Mouse (Mus musculus) mature B cell (primary cell): ENCODE measurements around the gene Vwc2.

Experiments
- in situ Hi-C: fragments of 300-500 bp; cut with MboI; formaldehyde crosslinking; loops from 2 replicates; pipeline ENCODE4 v1.14.3; 2019

Gene Vwc2

DNA sequence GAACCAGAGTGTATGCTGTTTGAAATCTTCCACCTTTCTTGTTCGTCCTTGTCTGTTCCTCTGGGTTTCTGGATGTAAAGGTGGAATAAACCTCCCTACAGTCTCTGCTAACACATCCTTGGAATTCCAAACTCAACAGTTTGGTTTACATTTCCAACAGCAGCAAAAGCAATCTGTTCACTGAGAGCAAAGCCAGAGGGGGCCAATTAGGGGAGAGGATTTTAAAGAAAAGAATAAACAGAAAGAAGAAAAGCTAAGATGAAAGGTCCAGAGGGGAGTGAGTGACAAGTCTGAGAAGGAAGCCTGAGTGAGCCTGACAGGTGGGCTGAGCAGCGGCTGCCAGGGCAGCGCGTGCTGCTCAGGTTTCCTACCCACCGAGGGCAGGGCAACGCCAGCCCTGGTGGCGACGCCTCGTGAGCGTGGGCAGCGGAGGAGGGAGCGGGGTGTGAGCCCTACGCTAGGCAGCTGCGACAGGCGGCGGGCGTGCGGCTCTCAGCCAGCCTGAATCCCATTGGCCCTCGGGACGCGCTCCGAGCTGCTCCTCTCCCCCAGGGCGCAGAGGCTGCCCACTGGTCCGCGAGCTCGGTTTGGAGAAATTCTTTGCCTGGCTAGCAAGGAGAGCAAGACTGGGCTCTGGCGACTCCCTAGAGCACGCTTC, at the start of gene Vwc2:
Vwc2 (plus strand) TSS at position 648 of the 658 bp plus-strand sequence.
- in situ Hi-C loops: no loop called here

DNA sequence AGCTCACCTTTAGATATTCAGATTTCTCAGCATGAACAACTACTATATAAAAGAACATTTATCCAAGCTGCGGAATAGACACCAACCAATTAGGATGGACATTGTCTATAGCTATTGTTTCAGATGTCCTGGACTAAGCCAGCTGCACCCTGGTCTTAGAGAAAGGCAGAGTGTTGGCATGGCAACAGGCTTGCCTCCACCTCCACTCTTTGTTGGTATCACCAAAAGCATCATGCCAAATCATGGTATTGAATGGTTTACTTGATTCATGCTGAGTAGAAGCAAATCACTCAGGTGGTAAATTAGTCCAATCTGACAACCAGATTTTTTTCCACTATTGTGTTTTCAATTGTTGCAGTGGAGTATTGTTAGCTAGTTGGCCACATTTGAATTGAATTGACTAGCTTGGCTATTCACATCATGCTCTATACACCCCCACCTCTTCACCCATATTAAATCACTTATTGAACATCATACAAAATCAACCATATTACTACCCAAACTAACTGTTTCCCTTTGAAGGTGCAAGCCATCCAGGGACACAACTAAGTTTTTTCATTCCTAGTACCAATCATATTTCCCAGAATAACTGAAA, 25.8 kb upstream of the Vwc2 start:
- in situ Hi-C loops: no loop called here

DNA sequence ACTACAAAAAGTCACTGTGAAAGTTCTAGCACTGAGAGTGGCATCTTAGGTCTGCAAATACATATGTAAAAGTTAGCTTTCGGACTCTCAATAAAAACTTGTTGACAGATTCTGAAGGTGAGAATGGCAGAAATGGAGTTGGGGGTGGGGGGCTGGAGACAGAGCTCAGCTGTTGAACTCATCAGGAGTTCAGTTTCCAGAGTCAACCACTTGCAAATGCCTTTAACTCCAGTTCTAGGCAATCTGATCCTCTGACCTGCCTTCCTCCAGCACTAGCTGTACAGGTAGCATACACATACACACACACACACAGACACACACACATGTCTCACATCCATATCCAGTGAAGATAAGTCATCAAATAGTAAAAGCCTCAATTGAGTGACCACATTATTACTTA, 16.4 kb upstream of the Vwc2 start:
- in situ Hi-C loops: no loop called here

DNA sequence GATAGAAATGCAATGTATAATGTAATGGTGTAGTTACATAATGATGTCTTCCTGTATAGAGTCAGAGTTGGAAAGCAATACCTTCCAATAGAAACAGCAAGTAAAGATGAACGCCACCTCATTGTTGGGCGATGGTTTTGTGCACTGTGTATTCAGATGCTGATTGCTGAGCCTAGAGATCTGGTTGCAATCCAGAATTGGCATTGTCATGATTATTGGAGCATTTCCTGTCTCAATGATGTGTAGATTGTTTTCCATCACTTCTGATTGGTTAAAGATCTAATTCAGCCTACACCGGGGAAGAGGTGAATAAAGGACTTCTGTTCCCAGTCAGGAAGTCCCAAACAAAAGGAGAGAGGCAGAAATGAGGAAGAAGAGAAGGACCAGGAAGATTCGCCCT, 15.7 kb upstream of the Vwc2 start:
- in situ Hi-C loops: no loop called here

DNA sequence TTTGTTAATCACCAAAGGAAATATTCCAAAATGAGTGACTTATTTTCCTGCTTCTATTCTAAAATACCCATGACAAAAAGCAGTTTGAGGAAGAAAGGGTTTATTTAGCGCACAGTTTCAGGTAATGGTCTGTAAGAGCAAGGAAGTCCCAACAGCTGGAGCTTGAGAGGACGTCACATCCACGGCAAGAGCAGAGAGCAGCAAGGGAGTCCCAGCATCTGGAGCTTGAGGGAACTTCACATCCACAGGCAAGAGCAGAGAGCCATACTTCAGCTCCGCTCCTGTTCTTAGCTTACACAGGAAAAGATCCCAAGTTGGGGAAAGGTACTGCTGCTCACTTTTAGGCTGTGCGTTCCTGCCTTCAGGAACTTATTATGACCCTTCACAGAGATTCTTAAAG, 15.0 kb upstream of the Vwc2 start:
- in situ Hi-C loops: no loop called here

DNA sequence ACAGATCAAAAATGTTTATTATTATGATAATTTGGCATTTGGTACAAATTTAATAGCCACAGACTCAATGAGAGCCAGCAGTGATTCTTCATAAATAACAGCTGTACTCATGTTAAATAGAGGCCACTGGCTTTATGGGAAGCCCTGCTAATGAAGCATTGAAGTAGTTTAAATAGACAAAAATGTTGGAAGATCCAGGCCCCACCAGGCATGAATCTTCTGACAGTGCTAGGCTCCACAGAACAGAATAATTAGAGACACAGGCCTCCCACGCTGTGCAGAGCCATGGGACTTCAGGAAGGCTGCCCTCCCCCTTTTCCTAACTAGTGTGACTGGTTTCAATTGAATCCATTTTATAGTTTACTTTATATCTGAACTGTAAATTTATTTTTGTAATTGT, 11.8 kb upstream of the Vwc2 start:
- in situ Hi-C loops: no loop called here

DNA sequence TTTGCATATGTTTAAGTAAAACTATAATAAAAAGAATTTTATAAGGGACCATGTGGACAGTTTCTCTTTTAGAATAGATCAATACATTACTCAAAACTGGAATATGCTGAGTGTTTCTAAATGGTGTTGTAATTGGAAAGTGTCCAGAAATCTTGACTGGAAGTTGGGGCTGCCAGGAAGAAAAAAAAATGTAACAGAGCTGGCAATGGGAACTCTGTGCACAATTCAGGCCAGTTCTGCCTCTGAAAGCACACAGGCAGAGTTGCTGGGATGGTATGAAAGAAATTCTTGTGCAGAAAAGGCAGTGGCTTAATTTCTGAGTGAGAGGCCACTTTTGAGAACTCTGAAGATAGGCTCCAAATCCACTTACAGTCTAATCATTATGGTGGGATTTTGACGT, 11.4 kb upstream of the Vwc2 start:
- in situ Hi-C loops: no loop called here

DNA sequence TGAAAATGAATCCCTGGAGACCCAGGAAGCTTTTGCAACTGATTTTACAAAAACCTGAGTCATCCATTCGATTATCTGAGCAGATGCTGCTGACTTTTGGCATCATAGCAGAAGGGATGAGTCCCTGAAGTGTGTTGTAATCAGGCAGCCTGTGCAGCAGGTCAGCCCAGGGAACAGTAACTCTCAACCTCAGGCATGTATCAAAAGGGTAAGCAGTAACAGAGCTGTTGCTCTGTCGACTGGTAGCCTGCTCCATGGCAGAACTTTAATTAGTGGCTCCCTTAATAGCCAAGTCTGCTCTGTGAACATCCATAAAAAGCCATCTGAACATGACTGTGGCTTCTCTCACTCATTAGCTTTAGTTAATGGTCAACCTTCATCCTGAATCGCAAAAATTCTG, 5.1 kb upstream of the Vwc2 start:
- in situ Hi-C loops: no loop called here

DNA sequence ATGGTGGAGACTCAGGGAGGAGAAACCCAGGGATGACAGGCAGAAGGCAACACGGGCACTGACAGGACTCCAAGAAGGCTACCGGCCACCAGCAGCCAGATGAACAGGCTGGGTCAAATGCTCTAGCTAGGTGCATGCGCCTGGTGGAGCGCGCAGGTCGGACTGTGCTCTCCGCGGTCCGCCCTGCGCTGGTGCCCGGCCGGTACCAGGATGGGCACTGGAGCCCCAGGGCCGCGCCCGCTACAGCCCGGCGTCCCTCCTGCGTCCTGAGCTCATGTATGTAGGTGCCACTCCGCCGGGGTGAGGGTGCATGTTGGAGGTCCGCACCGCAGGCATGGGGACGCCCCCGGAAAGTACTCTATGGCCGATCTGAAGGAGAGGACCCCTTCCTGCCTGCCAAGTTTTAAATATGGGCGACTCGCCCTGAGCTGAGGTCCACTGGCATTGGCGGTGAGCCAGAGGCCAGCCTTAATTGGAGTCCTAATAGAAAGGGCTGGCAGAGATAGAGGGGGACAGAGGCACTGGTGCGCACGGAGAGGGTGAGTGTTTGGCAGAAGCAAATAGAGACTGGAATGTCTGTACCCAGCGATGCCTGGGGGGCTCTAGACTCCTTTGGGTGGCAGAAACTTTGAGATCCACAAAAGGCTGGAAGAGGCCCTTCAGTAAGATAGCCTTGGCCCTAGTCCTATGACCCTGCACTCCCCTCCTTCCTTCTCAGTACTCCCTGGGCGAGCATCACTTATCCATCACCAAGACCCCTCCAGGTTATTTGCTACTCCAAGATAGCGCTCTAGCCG, 409 bp downstream of the Vwc2 start:
- in situ Hi-C loops: no loop called here

DNA sequence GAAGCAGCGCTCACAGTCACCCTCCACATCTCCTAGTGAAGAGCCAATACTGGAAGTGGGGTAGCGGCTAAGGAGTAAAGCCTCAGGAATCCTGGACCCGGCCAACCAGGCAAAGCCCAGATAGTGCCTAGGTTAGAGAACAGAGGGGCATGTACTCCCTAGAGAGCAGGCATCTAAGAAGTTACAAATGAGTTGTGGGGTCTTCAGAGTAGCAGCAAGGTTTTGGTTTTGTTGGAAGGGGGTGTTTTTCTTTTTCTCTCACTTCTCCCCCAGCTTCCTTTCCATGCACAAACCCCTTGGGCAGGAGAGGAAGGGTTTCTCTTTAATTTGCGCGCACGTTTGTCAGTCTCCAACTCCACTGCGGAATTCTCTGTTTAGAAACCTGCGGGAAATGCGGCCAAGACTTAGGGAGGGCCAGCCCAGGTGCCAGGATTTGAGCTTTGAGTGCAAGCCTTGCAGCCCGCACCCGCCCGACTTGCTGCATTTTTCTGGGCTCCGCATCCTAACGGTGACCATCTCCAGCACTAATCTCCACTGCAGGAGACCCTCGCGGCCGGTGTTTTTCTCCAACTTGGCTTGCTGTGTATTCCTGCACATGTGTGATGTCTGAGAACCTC, 1.1 kb downstream of the Vwc2 start:
- in situ Hi-C loops: no loop called here

DNA sequence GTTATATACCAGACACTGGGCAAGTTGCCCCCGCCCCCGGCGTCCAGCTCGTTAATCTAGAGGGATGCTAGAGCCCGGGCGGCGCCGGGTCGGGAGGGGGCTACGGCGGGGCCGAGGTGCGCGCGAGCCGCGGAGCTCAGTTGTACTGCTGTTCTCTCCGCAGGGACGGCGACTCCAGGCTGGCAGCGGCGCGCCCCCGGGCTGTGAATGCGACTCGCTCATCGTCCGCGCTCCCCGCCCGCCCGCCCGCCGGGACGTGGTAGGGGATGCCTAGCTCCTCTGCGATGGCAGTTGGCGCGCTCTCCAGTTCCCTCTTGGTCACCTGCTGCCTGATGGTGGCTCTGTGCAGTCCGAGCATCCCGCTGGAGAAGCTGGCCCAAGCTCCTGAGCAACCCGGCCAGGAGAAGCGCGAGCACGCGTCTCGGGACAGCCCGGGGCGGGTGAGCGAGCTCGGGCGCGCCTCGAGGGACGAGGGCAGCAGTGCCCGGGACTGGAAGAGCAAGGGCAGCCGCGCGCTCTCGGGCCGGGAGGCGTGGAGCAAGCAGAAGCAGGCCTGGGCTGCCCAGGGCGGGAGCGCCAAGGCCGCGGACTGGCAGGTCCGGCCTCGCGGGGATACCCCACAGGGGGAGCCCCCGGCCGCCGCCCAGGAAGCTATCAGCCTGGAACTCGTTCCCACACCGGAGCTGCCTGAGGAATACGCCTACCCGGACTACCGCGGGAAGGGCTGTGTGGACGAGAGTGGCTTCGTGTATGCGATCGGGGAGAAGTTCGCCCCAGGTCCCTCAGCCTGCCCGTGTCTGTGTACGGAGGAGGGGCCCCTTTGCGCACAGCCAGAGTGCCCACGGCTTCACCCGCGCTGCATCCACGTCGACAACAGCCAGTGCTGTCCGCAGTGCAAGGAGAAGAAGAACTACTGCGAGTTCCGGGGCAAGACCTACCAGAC, 1.9 kb downstream of the Vwc2 start:
- in situ Hi-C loops: no loop called here

DNA sequence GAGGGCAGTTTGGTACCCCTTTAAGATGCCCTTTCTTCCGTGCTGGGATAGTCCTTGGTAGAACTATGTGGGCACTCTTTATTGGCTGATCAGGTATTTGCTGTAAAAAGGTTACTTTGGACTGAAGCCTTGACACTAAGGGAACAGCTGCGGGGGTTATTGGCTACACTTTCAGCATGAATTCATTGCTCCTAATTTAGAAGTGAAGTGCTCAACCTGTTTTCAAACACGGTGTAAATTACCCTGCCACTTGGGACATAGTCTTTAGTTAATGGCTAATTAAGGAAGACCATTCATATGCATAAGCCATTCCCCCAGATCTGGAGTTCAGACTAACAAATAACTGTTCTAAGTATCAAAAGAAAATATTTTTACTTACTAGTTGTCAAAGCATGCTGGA, 2.7 kb downstream of the Vwc2 start:
- in situ Hi-C loops: no loop called here

DNA sequence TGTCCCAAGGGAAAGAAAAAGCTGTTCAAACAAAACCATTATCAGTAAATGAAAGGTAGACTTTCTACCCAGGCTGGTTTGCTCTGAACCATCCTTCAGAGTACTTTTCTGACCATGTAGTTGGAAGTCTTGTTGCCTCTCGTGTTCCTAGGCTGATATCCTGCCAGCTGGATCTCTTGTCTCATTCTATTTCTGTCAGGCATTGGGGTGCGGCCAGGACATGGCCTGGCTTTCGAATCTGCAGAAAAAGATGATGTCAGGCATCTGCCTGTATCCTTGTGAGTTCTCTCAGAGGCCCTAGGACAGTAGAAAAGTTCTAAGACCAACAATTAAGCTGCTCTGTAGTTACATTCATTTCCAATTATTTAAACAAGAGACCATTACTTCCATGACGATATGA, 8.8 kb downstream of the Vwc2 start:
- in situ Hi-C loops: no loop called here

DNA sequence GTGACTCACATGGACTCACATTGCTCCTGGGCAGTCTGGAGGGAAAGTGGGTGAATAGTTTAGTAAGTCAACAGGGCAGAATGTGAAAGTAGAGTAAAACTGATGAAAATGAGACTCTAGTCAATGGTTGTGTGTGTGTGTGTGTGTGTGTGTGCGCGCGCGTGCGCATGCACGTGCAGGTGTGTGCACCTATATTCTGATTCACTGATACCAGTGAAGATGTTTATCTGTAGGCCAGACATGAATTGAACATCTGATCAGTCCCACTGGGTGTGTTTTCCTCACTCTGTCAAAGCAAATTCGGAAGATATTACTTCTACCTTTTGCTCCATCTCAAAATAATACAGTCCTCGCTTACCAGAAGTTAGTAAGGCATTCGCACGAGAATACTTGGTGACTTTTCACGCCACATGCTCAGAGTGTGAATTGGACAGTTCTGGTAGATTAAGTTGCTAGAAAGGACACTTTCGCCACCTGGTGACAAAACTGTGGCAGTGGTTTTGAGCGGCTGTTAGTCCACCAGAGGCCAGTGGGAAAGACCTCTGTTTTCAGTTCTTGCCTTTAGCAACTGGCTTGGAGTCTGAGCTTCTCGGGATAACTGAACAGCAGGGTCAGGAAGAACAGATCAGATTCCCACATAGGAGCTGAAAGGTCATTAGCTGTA, 17.5 kb downstream of the Vwc2 start:
- in situ Hi-C loops: no loop called here

DNA sequence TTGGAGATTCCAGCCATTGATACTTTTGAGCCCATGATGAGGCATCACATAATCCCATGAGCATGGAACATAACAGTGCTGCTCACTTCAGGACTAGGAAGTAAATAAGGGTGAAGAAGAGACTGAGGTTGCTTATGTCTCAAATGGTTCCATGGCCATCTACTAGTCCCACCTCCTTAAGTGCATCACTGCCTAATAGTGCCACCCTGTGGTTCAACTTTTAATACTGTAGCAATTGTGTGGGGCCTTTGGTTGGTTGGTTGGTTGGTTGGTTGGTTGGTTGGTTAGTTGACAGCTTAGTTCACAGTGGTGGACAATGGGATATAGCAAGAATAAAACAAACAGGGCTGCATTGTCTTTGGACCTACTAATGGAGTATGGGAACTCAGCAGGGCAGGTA, 26.6 kb downstream of the Vwc2 start:
- in situ Hi-C loops: no loop called here

DNA sequence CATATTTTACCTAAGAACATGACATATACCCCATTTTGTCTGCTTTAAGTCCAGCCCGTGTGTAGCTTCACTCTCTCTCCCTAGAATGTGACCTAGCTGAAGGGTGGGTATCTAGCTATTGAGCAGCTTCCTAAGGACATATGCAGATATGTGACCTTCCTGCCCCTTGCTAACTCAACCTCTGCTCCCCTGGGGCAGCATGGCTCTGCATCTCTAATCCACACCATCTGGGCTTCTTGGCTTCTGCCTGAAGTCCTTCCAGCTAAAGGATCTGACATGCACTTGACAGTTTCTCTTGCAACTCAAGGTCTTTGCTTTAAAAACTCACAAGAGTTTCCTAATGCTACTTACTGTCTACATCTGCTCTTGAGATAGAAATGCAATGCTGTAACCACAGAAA, 38.7 kb downstream of the Vwc2 start:
- in situ Hi-C loops: no loop called here

DNA sequence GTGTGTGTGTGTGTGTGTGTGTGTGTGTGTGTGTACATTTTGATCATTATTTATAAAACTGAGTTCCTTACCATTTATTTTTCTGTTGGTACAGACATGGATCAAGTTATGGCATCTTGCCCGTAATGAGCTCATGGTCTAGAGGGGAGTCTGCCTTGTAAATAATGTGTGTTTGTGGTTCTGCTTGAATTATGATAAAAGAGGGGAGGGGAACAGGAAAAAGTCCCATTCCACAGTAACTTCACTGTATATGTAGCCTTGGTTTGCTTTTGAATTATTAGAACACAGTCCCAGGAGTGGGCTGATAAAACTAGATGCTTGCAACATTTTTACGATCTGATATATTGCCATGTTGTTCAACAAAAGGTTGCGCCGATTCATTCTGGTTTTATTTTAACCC, 57.4 kb downstream of the Vwc2 start:
- in situ Hi-C loops: no loop called here

DNA sequence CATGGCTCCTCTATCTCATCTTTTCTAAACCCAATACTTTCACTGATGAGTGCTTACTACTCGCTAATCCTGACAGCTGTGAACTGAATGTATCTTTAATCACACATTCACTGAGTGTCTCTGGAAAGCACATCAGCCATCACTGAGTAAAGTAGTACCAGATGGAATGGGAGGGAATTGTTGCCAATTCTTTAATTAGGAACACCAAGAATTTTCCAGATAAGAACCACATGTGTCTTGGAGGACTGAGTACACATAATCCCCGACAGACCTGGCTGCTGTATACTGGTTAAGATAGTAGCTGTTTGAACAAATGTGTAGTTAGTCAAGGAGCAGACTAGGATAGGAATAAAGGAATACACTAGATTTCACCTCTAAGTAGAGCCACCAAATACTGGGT, 61.2 kb downstream of the Vwc2 start:
- in situ Hi-C loops: no loop called here

DNA sequence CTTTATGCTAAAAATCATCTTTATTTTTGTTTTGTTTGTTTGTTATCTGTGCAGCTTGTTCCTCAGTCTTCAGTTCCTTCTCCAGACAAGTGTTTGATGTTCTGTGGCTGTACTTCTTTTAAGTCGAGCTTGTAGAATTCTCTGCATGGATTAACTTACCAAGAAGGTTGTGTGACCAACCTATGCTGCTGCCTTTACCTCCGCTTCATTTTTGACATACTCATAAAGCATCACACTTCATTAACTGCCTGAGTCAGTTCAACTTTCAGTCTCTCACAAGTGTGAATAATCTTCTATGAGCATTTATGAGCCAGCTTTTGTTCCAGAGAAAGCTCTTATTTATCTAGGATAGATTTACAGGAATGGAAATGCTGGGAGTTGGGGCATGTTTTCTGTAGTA, 68.7 kb downstream of the Vwc2 start:
- in situ Hi-C loops: no loop called here

DNA sequence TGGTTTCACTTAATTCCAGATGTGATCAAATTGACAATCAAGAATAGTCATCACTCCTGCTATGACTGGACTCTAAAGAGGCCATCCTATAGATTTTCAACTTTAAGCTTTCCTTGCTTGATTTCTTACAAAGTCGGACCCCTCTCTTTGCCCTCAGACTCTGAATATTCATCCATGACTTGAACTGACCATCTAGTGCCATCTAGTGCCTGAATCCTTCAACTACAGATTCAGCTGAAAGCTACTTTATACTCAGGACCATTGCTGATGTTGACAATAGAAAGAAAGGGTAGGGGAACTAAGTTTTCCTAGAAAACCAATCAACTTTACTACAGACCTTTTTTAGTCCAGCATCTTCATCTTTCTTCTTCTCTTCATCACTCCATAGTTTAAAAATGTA, 109.1 kb downstream of the Vwc2 start:
- in situ Hi-C loops: no loop called here

DNA sequence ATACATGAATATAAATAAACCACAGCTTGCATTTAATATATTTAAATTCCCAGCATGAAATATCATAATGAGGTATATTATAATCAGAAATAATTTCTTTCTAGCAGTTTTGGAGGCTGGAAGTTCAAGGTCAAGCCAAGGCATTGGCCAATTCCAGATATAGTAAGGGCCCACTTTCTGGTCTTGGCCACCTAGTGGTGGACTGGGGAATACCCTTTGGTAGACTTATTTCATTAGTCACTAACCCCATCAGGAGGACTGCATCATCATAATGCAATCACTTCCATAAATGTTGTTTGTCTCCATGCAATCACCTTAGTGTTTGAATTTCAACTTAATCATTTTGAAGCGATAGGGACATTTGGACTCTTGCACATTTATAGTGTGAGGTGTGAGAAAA, 125.3 kb downstream of the Vwc2 start:
- in situ Hi-C loops: no loop called here
